8 mouse cellular contexts compared by ENCODE assay signal in the genomic region with DNA sequence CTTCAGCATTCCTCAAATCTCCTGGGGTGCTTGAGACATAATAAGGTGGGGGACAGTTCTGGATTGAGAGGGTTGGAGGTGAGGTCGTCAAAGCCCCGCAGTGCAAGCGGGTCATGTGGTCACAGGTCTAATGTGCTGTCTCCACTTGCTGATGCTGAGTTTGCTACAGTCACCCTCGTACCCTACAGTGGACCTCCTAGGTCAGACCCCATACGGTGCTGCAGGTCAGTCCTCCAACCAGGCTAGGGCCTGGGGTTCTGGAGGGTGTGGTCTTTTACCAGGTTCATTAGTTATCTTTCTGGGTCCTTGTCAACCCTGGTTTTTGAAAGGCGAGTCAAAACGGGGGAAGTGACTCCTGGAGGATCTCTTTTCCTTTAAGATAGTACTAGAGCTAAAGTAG. TPM values are rescaled to one million over a fixed set of nuclear protein-coding genes. Genes with fewer than 3 reads are reported as not detected.
DNase-seq lines count a peak whose midpoint lies in the region; ATAC-seq and TF ChIP-seq lines count a peak whose summit lies in the region.

No protein-coding gene starts in this region.

- H3K27me3 ChIP-seq in E14TG2a.4 (ENCODE audit: insufficient read depth, low read length), result peaks cover 56% of the 10 kb centered on the region
- H3K27me3 ChIP-seq in forebrain, embryonic 12.5 days, result 0 out of 2 replicates have a peak, but pooled peaks cover 20% of the 10 kb centered on the region
- H3K27me3 ChIP-seq in liver, embryonic 13.5 days, result no peaks in the 10 kb centered on the region

- no peaks in the 10 kb centered on the region for H3K36me3 ChIP-seq in E14TG2a.4 (ENCODE audit: insufficient read depth, low read length)
- no peaks in the 10 kb centered on the region for H3K36me3 ChIP-seq in forebrain, embryonic 12.5 days (replicated peaks)
- no peaks in the 10 kb centered on the region for H3K36me3 ChIP-seq in liver, embryonic 13.5 days

- peak overlapping the region; percentile 92 for H3K4me3 ChIP-seq in E14TG2a.4 (replicated peaks; ENCODE audit: low read length)
- H3K4me3 ChIP-seq in forebrain, embryonic 12.5 days (replicated peaks), result peak overlapping the region; percentile 89
- H3K4me3 ChIP-seq in liver, embryonic 13.5 days (replicated peaks), result peak overlapping the region; percentile 95

- 15% methylated on average over 7 of the region's 7 CpGs for WGBS in forebrain, embryonic 12.5 days
- 14% methylated on average over 7 of the region's 7 CpGs for WGBS in liver, embryonic 13.5 days (ENCODE audit: insufficient replicate concordance)

- H3K4me2 ChIP-seq in forebrain, embryonic 12.5 days, result peak overlapping the region; percentile 84
- peak overlapping the region; percentile 98 for H3K4me2 ChIP-seq in liver, embryonic 13.5 days

- peak overlapping the region; percentile 84; the same call in 1 of the 2 replicates for H3K27ac ChIP-seq in forebrain, embryonic 12.5 days
- peak overlapping the region; percentile 73 for H3K27ac ChIP-seq in liver, embryonic 13.5 days

- TF ChIP-seq CTCF in E14TG2a.4 (conservative IDR thresholded peaks at IDR 0.05; ENCODE audit: low read length), result no peak

- peak; percentile 51 for ATAC-seq in forebrain, embryonic 12.5 days (ENCODE audit: low FRiP score)
- ATAC-seq in liver, embryonic 13.5 days (ENCODE audit: low read depth), result no peak

- H3K4me1 ChIP-seq in E14TG2a.4 (replicated peaks; ENCODE audit: low read depth, low read length), result peaks cover 37% of the 10 kb centered on the region
- H3K4me1 ChIP-seq in forebrain, embryonic 12.5 days, result peaks cover 44% of the 10 kb centered on the region
- H3K4me1 ChIP-seq in liver, embryonic 13.5 days (replicated peaks), result peaks cover 92% of the 10 kb centered on the region

- peak; percentile 48 for DNase-seq in embryo, embryonic 10 days (ENCODE audit: low spot score)
- DNase-seq in embryo, embryonic 10.5 days (ENCODE audit: low spot score), result no peak
- no peak for DNase-seq in liver, embryonic 13.5 days
- no peak for DNase-seq in adrenal gland, postnatal 4 days (ENCODE audit: low spot score in 2 of 2)
- no peak for DNase-seq in layer of hippocampus, adult 8-10 months (ENCODE audit: low spot score in 2 of 2)
- no peak for DNase-seq in layer of hippocampus, postnatal 25 days (ENCODE audit: extremely low spot score in 1 of 2, low spot score in 1 of 2)

- no peaks in the 10 kb centered on the region for H3K9me3 ChIP-seq in E14TG2a.4 (ENCODE audit: low read length)
- no peaks in the 10 kb centered on the region for H3K9me3 ChIP-seq in forebrain, embryonic 12.5 days
- peaks cover 4% of the 10 kb centered on the region; the same call in 1 of the 2 replicates for H3K9me3 ChIP-seq in liver, embryonic 13.5 days (replicated peaks)

- H3K9ac ChIP-seq in forebrain, embryonic 12.5 days, result peak overlapping the region; percentile 95
- peak overlapping the region; percentile 98 for H3K9ac ChIP-seq in liver, embryonic 13.5 days

RNA-seq across cellular contexts. Expression of a gene that starts 0.4 kb away (rescaled TPM):
- polyA plus RNA-seq in forebrain, embryonic 12.5 days (2016; fragmentation: Nextera tagmentation; extraction: Ambion mirVana), result 33.4 and 36.6 TPM in 2 replicates
- polyA plus RNA-seq in liver, embryonic 13.5 days (2015; fragmentation: Nextera tagmentation; extraction: Ambion mirVana), result 6.8 and 7.0 TPM in 2 replicates
- total RNA-seq in adrenal gland, postnatal 4 days (2021), result 10 to 100 TPM; 22.9 to 23.1 TPM
- total RNA-seq in layer of hippocampus, adult 8-10 months (2022), result 10 to 100 TPM; 24.1 to 30.9 (median 29.9) TPM
- total RNA-seq in layer of hippocampus, postnatal 25 days (2021), result 10 to 100 TPM; 25.9 to 27.7 TPM

RNA-seq across cellular contexts. Expression of a gene that starts 24.3 kb away (rescaled TPM):
- 7.3 and 7.9 TPM in 2 replicates for polyA plus RNA-seq in forebrain, embryonic 12.5 days (2016; fragmentation: Nextera tagmentation; extraction: Ambion mirVana)
- polyA plus RNA-seq in liver, embryonic 13.5 days (2015; fragmentation: Nextera tagmentation; extraction: Ambion mirVana), result 0.06 and 0.20 TPM in 2 replicates
- 10 to 100 TPM; 11.0 to 14.8 TPM for total RNA-seq in adrenal gland, postnatal 4 days (2021)
- 1 to 10 TPM; 6.0 to 7.0 (median 6.6) TPM for total RNA-seq in layer of hippocampus, adult 8-10 months (2022)
- 1 to 10 TPM; 4.5 to 6.1 TPM for total RNA-seq in layer of hippocampus, postnatal 25 days (2021)
